ENCODE assay signal across 9 mouse cellular contexts in the genomic region with DNA sequence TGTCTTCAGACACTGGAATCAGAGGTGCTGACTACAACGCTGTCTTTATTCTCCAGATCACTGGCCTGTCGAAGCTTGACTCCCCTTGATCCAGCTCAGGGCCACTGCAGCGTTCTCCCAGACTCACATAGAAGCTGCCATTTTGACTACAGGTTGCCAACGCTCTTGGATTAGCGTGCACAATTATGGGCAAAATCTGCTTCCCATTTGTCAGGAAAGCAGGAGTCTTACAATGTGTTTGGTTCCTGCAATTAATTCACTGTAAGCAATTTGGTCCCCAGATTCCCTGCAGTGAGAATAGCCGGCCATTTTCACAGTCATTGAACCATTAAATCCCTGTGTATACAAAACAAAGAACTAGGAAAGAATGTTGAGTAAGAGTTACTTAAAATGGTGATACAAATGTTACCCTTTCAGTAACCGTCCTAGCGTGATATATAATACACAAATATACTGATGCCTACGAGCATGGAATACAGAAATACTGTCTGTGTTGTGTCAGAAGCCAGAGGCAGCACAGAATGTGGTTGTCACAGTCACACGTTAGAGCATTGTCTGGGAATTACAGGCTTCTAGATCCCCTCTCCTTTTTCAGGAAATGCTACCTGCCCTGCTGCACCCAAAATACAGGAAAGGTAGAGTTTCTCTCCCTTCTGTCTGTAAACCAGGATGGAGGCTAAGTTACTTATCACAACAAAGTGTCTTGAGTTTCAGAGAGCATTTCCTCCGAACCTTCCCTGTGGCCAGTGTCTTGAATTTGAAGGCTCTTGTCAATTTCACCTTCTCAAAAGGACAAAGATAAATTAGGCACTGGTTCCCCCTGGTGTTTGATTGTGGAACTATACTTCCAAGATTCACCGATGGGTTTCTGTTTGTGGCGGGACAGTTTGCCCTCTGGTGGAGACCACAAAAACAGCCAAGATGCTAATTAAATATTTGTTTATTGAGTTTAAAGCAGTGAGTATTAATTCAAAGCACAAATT. TPM values are rescaled to one million over a fixed set of nuclear protein-coding genes. Genes with fewer than 3 reads are reported as not detected.
DNase-seq lines count a peak whose midpoint lies in the region; ATAC-seq and TF ChIP-seq lines count a peak whose summit lies in the region.
"Had no signal": no experiment of that assay in that cellular context is flagged by ENCODE, and none has a peak within 500 bp of the region (broad histone marks: within the 10 kb centered on the region; RNA-seq: fewer than 3 reads in every experiment).

No protein-coding gene starts in this region.

- 0 out of 2 replicates have a peak overlapping the region, but pooled peaks have one; percentile 26 for H3K4me2 ChIP-seq in CH12.LX (ENCODE audit: insufficient read depth, low read depth, poor library complexity, severe bottlenecking)
- no peak overlapping the region for H3K4me2 ChIP-seq in liver, embryonic 14.5 days (ENCODE audit: low read depth)
- peak overlapping the region; percentile 44 for H3K4me2 ChIP-seq in neural tube, embryonic 15.5 days
- H3K4me2 ChIP-seq: liver, embryonic 15.5 days had no signal

- peak; percentile 72 to 100 for TF ChIP-seq CTCF in CH12.LX (conservative IDR thresholded peaks at IDR 0.05 in 1 of 2, IDR thresholded peaks at IDR 0.05 in 1 of 2; ENCODE audit: low read depth in 2 of 2, low read length in 2 of 2)
- peak; percentile 78 for TF ChIP-seq CTCF in liver, embryonic 14.5 days (IDR thresholded peaks at IDR 0.05; ENCODE audit: low read depth)

- H3K4me1 ChIP-seq in CH12.LX (ENCODE audit: control insufficient read depth in 1 of 2, insufficient read depth in 2 of 2) = peaks cover 2 to 36% of the 10 kb centered on the region in 2 experiments; a peak in 3 of 4 replicates
- H3K4me1 ChIP-seq in liver, embryonic 14.5 days (replicated peaks; ENCODE audit: control insufficient read depth in 2 of 2, insufficient read depth in 2 of 2, low read length in 1 of 2) = no peaks in the 10 kb centered on the region
- H3K4me1 ChIP-seq in neural tube, embryonic 15.5 days = peaks cover 7% of the 10 kb centered on the region
- H3K4me1 ChIP-seq: liver, embryonic 15.5 days had no signal

- no peaks in the 10 kb centered on the region for H3K36me3 ChIP-seq in CH12.LX (replicated peaks in 1 of 2; ENCODE audit: control insufficient read depth in 1 of 2, insufficient read depth in 1 of 2, low read length in 1 of 2)
- no peaks in the 10 kb centered on the region for H3K36me3 ChIP-seq in liver, embryonic 14.5 days (replicated peaks; ENCODE audit: control insufficient read depth, insufficient read depth, low read depth)
- H3K36me3 ChIP-seq in neural tube, embryonic 15.5 days = no peaks in the 10 kb centered on the region
- H3K36me3 ChIP-seq: liver, embryonic 15.5 days had no signal

- TF ChIP-seq POLR2A in CH12.LX (IDR thresholded peaks at IDR 0.05; ENCODE audit: low read depth, low read length) = no peak

- in situ Hi-C loops in CH12.LX (cut with MboI; ENCODE audit: low pct_ligation_motif_present, low pct_unique_long_range_greater_than_20kb, low sequenced_read_pairs) = loop anchor here (5.0 to 25.0 kb wide), 2 partner anchors 66 to 434 kb away; no protein-coding TSS in a partner anchor

- no peaks in the 10 kb centered on the region for H3K9me3 ChIP-seq in CH12.LX (replicated peaks; ENCODE audit: low read length)
- H3K9me3 ChIP-seq in liver, embryonic 14.5 days (ENCODE audit: control insufficient read depth, low read length) = no peaks in the 10 kb centered on the region
- H3K9me3 ChIP-seq in neural tube, embryonic 15.5 days (replicated peaks) = no peaks in the 10 kb centered on the region
- H3K9me3 ChIP-seq: liver, embryonic 15.5 days had no signal

- H3K79me2 ChIP-seq in CH12.LX (replicated peaks; ENCODE audit: control insufficient read depth, extremely low read depth, insufficient read depth, poor library complexity, severe bottlenecking) = no peaks in the 10 kb centered on the region

- no peaks in the 10 kb centered on the region for H3K27me3 ChIP-seq in CH12.LX (replicated peaks)
- H3K27me3 ChIP-seq in liver, embryonic 14.5 days (ENCODE audit: control insufficient read depth, insufficient read depth, low read length) = no peaks in the 10 kb centered on the region
- H3K27me3 ChIP-seq in neural tube, embryonic 15.5 days (replicated peaks) = no peaks in the 10 kb centered on the region
- H3K27me3 ChIP-seq: liver, embryonic 15.5 days had no signal

- DNase-seq in CH12.LX (ENCODE audit: extremely low read depth) = peak; percentile 93
- peak; percentile 85 for DNase-seq in adrenal gland, postnatal 14 days
- peak; percentile 94 for DNase-seq in embryo, embryonic 9.5 days (ENCODE audit: extremely low spot score)
- peak; percentile 41 for DNase-seq in gonadal fat pad, adult 2 months (ENCODE audit: low read depth)
- peak; percentile 59 to 93 for DNase-seq in kidney, postnatal 25 days
- peak; percentile 55 to 63 (median 59) for DNase-seq in liver, embryonic 14.5 days (ENCODE audit: low read depth in 3 of 3, low spot score in 3 of 3)
- DNase-seq in thymus, postnatal 0 days (ENCODE audit: low spot score) = peak; percentile 92

- dilution Hi-C loops in CH12.LX (cut with MboI; ENCODE audit: extremely low pct_ligation_motif_present, extremely low pct_unique_long_range_greater_than_20kb, low sequenced_read_pairs) = no loop called here

- ATAC-seq in liver, embryonic 14.5 days (ENCODE audit: insufficient read depth) = no peak
- peak; percentile 69 for ATAC-seq in neural tube, embryonic 15.5 days (ENCODE audit: low FRiP score)

- H3K4me3 ChIP-seq in CH12.LX (replicated peaks in 1 of 3; ENCODE audit: low read depth in 2 of 3, low read length in 2 of 3, poor library complexity in 1 of 3) = no peak overlapping the region
- no peak overlapping the region for H3K4me3 ChIP-seq in liver, embryonic 14.5 days (ENCODE audit: insufficient read depth in 1 of 2, low read depth in 2 of 2, low read length in 2 of 2)
- no peak overlapping the region for H3K4me3 ChIP-seq in neural tube, embryonic 15.5 days (replicated peaks)
- H3K4me3 ChIP-seq: liver, embryonic 15.5 days had no signal

- WGBS in liver, embryonic 14.5 days (ENCODE audit: insufficient replicate concordance) = 48% methylated on average over 13 of the region's 13 CpGs
- 14% methylated on average over 13 of the region's 13 CpGs for WGBS in neural tube, embryonic 15.5 days

- no peak; the same call in none of the 2 replicates for TF ChIP-seq RAD21 in CH12.LX (IDR thresholded peaks at IDR 0.05; ENCODE audit: low read depth, low read length)

- no peak overlapping the region for H3K9ac ChIP-seq in CH12.LX (ENCODE audit: insufficient read depth, low read depth)
- no peak overlapping the region for H3K9ac ChIP-seq in liver, embryonic 14.5 days (replicated peaks)
- H3K9ac ChIP-seq in neural tube, embryonic 15.5 days (replicated peaks) = no peak overlapping the region
- H3K9ac ChIP-seq: liver, embryonic 15.5 days had no signal

- no peak overlapping the region for H3K27ac ChIP-seq in CH12.LX (ENCODE audit: insufficient read depth, low read depth)
- H3K27ac ChIP-seq in liver, embryonic 14.5 days = no peak overlapping the region
- H3K27ac ChIP-seq in neural tube, embryonic 15.5 days (replicated peaks) = 0 out of 2 replicates have a peak overlapping the region, but pooled peaks have one; percentile 58
- H3K27ac ChIP-seq: liver, embryonic 15.5 days had no signal

- no peak for TF ChIP-seq EP300 in CH12.LX (IDR thresholded peaks at IDR 0.05; ENCODE audit: low read length)
- no peak for TF ChIP-seq EP300 in liver, embryonic 14.5 days (IDR thresholded peaks at IDR 0.05; ENCODE audit: low read depth)

TF ChIP-seq in CH12.LX, 34 proteins besides CTCF, POLR2A, EP300 and RAD21:
- no peak for TF ChIP-seq PAX5 (IDR thresholded peaks at IDR 0.05; ENCODE audit: low read length)
- TF ChIP-seq SMC3 (IDR thresholded peaks at IDR 0.05; ENCODE audit: low read depth, low read length) = peak; percentile 100
- TF ChIP-seq NELFE (IDR thresholded peaks at IDR 0.05; ENCODE audit: low read depth, low read length) = peak; percentile 53; the same call in 1 of the 2 replicates
- TF ChIP-seq ELF1 (IDR thresholded peaks at IDR 0.05; ENCODE audit: low read depth, low read length) = peak; percentile 21; the same call in 1 of the 2 replicates
- no peak for TF ChIP-seq MXI1 (IDR thresholded peaks at IDR 0.05; ENCODE audit: low read depth, low read length)
- peak; percentile 100 for TF ChIP-seq ZC3H11A (IDR thresholded peaks at IDR 0.05; ENCODE audit: low read depth, low read length)
TF ChIP-seq in CH12.LX: peak in this region for 4.

RNA-seq across cellular contexts. Expression of a gene that starts 34.0 kb away (rescaled TPM):
- total RNA-seq in CH12.LX (2012; rRNA removed) (5.0 and 5.4 TPM in 2 replicates), CH12.LX (2014; rRNA removed) (4.9 and 5.5 TPM in 2 replicates)
- 5.2 and 5.9 TPM in 2 replicates for polyA plus RNA-seq in CH12.LX (2012; ENCODE audit: insufficient read length, low read depth)
- 21.9 and 22.8 TPM in 2 replicates for total RNA-seq in adrenal gland, postnatal 14 days (2021)
- polyA plus RNA-seq in gonadal fat pad, adult 2 months (2012; rRNA removed) = 3.8 and 6.5 TPM in 2 replicates
- polyA plus RNA-seq in liver, embryonic 14.5 days (2012; rRNA removed) = 1.2 and 1.5 TPM in 2 replicates
- 5.6 and 6.0 TPM in 2 replicates for polyA plus RNA-seq in liver, embryonic 14.5 days (2014; fragmentation: Nextera tagmentation; extraction: Ambion mirVana)
- 34.1 and 38.0 TPM in 2 replicates for polyA plus RNA-seq in neural tube, embryonic 15.5 days (2015; fragmentation: Nextera tagmentation; extraction: Ambion mirVana)
- polyA plus RNA-seq in thymus, postnatal 0 days (2015; fragmentation: Nextera tagmentation; extraction: Ambion mirVana) = 7.9 and 10.2 TPM in 2 replicates

Comparison
In these comparisons a context has a peak if more than half of its experiments do, and no peak if none do; other contexts are left out.
1. DNase-seq: peak in every context shown above with its lines; median percentile 94 in embryo, embryonic 9.5 days; 93 in CH12.LX; 92 in thymus, postnatal 0 days; 85 in adrenal gland, postnatal 14 days; 76 in kidney, postnatal 25 days; 59 in liver, embryonic 14.5 days; 41 in gonadal fat pad, adult 2 months.